Mouse (Mus musculus): ENCODE results near the gene March9.

GRCm38 (mm10) chr10:127092742-127093141 lies 32.8 kb upstream of the March9 start:
- TF ChIP-seq ZNF384 (IDR thresholded peaks at IDR 0.05; ENCODE audit: low read depth, low read length) (no peak), MAX (IDR thresholded peaks at IDR 0.05; ENCODE audit: low read length) (no peak), CTCF (IDR thresholded peaks at IDR 0.05 in 2 of 3, conservative IDR thresholded peaks at IDR 0.05 in 1 of 3; ENCODE audit: control insufficient read depth in 1 of 3, insufficient read depth in 1 of 3, low read depth in 2 of 3, low read length in 3 of 3, poor library complexity in 1 of 3, severe bottlenecking in 1 of 3) (no peak), HCFC1 (IDR thresholded peaks at IDR 0.05; ENCODE audit: low read depth, low read length) (no peak)
